Mouse (Mus musculus): Measurements from ENCODE around the gene Rbm12. TPM values are rescaled to one million over a fixed set of nuclear protein-coding genes. Genes with fewer than 3 reads are reported as not detected.
A peak's percentile ranks its signal among the peaks of the same experiment; 100 is the strongest.
"Not testable (repeated sequence)": the region's sequence is repeated elsewhere in the genome, so short reads cannot be mapped to it uniquely, and the experiment has no call there.

The Rbm12 gene
- polyA plus RNA-seq, 1 experiment from 2014 or later, result 7.8 TPM

DNA sequence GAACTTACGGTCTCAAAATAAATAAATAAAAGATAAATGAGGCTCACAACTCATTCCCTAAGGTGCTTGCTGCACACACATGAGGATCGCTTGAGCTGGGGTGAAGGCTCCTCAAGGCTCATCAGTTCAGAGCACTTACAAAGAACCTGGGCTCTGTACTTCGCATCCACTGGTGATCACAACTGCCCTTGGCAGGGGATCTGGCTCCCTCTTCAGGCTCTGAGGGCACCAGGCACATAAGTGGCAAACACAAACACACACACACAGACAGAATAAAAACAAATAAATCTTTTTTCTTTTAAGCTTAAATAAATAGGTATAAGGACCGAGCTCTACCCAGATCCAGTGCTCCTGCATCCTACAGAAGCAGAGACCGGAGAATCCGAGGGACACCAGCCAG lies 23.9 kb upstream of the Rbm12 start:
- Histone ChIP-seq H3K27me3 (ENCODE audit: control insufficient read depth, insufficient read depth, low read depth, low read length) (no peaks in the 10 kb centered on the region), H3K36me3 (ENCODE audit: control insufficient read depth, insufficient read depth) (no peaks in the 10 kb centered on the region; the same call in 1 of the 2 replicates), H3K27ac (ENCODE audit: low read length) (no peak overlapping the region), H3K9me3 (replicated peaks; ENCODE audit: control insufficient read depth, low read length) (no peaks in the 10 kb centered on the region), H3K4me3 (ENCODE audit: low read depth, low read length) (no peak overlapping the region), H3K4me2 (ENCODE audit: low read depth, low read length) (no peak overlapping the region), H3K4me1 (ENCODE audit: control insufficient read depth, low read depth, low read length) (no peaks in the 10 kb centered on the region), H3K9ac (ENCODE audit: low read depth, low read length) (no peak overlapping the region)
- 80% methylated on average over 6 of the region's 6 CpGs for WGBS (ENCODE audit: insufficient replicate concordance)
- no peak for ATAC-seq (ENCODE audit: low read depth)

DNA sequence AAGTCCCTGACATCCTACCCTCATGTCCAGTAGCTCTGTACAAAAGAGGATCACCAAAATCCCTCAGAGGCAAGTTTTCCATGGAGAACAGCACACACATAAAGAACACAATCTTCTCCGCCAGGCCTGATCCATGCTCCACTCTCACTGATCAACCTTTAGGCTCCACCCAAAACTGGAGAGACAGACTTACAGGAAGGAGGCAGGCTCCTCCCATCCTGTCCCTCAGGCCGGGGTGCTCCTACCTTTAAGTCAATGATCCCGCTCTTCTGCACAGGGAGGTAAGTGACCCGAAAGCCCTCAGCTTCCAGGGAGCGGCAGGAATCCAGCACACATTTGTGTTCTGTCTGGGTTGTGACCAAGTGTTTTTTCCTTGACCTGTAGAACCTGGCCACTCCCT lies 22.4 kb upstream of the Rbm12 start:
- no peaks in the 10 kb centered on the region for H3K9me3 ChIP-seq (replicated peaks; ENCODE audit: control insufficient read depth, low read length)
- ATAC-seq (ENCODE audit: low read depth), result no peak
- H3K27ac ChIP-seq (ENCODE audit: low read length), result no peak overlapping the region
- H3K36me3 ChIP-seq (ENCODE audit: control insufficient read depth, insufficient read depth), result no peaks in the 10 kb centered on the region; the same call in 1 of the 2 replicates
- no peak overlapping the region for H3K4me3 ChIP-seq (ENCODE audit: low read depth, low read length)
- H3K27me3 ChIP-seq (ENCODE audit: control insufficient read depth, insufficient read depth, low read depth, low read length), result no peaks in the 10 kb centered on the region
- H3K4me1 ChIP-seq (ENCODE audit: control insufficient read depth, low read depth, low read length), result no peaks in the 10 kb centered on the region
- WGBS (ENCODE audit: insufficient replicate concordance), result 82% methylated on average over 5 of the region's 5 CpGs
- H3K9ac ChIP-seq (ENCODE audit: low read depth, low read length), result no peak overlapping the region
- no peak overlapping the region for H3K4me2 ChIP-seq (ENCODE audit: low read depth, low read length)

DNA sequence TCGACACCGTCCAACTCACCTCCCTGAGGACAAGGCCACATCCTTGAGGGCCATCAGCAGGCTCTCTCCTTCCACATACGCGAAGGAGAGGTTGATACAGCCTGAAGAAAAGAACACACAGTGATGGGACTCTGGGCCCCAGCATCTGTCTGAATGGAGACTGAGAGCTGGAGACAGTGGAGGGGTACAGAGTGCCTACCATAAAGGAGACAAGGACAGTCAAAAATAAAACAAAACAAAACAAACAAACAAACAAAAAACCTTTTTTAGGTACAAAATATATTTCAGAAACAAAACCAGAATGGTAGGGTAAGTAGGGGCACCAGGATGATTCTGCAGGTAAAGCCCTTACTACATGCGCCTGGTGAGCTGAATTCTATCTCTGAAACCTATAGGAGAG lies 15.2 kb upstream of the Rbm12 start, which contains the start of gene Gm28036:
TSS of gene Gm28036 (minus strand) at position 101 of the 400 bp plus-strand sequence.
- peaks cover 7% of the 10 kb centered on the region for H3K36me3 ChIP-seq (ENCODE audit: control insufficient read depth, insufficient read depth)
- H3K27me3 ChIP-seq (ENCODE audit: control insufficient read depth, insufficient read depth, low read depth, low read length), result no peaks in the 10 kb centered on the region

DNA sequence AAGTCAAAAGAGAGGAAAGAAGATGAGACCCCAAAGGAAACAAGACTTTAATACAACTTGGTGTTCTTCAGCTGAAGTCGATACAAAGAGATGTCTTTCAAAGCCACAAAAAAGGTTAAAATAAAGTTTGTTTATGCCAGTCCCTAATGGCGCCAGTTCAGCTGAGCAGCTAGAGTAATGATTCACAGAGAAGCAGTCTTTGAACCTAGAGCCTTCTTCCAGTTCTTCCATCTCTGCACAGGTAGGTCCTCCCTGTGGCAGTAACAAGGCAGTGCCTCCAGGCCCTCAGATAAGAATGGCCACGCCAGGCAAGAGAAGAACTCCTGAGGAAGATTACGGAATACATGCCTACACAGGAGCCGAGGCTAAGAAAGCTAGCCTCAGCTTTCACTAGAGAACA lies 12.0 kb upstream of the Rbm12 start:
- H3K27me3 ChIP-seq (ENCODE audit: control insufficient read depth, insufficient read depth, low read depth, low read length), result no peaks in the 10 kb centered on the region
- no peak overlapping the region for H3K27ac ChIP-seq (ENCODE audit: low read length)
- H3K36me3 ChIP-seq (ENCODE audit: control insufficient read depth, insufficient read depth), result peaks cover 7% of the 10 kb centered on the region
- 68% methylated on average over 5 of the region's 5 CpGs for WGBS (ENCODE audit: insufficient replicate concordance)
- no peak overlapping the region for H3K9ac ChIP-seq (ENCODE audit: low read depth, low read length)
- H3K4me3 ChIP-seq (ENCODE audit: low read depth, low read length), result no peak overlapping the region
- H3K9me3 ChIP-seq (replicated peaks; ENCODE audit: control insufficient read depth, low read length), result no peaks in the 10 kb centered on the region
- H3K4me2 ChIP-seq (ENCODE audit: low read depth, low read length), result no peak overlapping the region
- no peaks in the 10 kb centered on the region for H3K4me1 ChIP-seq (ENCODE audit: control insufficient read depth, low read depth, low read length)
- no peak for ATAC-seq (ENCODE audit: low read depth)

More for the DNA sequence above, 15.2 kb upstream of the Rbm12 start, which contains the start of gene Gm28036:
- WGBS (ENCODE audit: insufficient replicate concordance), result 88% methylated on average over 5 of the region's 5 CpGs
- Histone ChIP-seq H3K4me2 (ENCODE audit: low read depth, low read length) (no peak within 1 kb of the TSS), H3K4me1 (ENCODE audit: control insufficient read depth, low read depth, low read length) (no peaks in the 10 kb centered on the region), H3K9me3 (replicated peaks; ENCODE audit: control insufficient read depth, low read length) (no peaks in the 10 kb centered on the region), H3K27ac (ENCODE audit: low read length) (no peak within 1 kb of the TSS), H3K4me3 (ENCODE audit: low read depth, low read length) (no peak within 1 kb of the TSS), H3K9ac (ENCODE audit: low read depth, low read length) (no peak within 1 kb of the TSS)
- ATAC-seq (ENCODE audit: low read depth), result no peak

DNA sequence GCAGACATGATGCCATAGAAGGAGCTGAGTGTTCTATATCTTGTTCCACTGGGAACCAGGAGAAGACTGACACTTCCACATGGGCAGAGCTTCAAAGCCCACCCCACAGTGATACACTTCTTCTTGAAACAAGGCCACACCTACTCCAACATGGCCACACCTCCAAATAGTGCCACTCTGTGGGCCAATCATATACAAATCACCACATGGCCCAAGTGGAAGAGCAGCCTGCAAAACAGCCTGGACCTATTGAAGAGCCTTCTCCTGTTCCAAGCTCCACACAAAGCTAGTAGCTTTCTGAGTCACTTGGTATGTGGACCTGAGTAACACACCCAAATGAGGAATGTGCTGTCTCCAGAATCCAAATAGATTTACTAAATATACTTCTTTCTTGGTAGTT lies 7.8 kb upstream of the Rbm12 start:
- H3K9me3 ChIP-seq (replicated peaks; ENCODE audit: control insufficient read depth, low read length), result no peaks in the 10 kb centered on the region
- H3K4me2 ChIP-seq (ENCODE audit: low read depth, low read length), result no peak overlapping the region
- no peak overlapping the region for H3K4me3 ChIP-seq (ENCODE audit: low read depth, low read length)
- H3K9ac ChIP-seq (ENCODE audit: low read depth, low read length), result no peak overlapping the region
- H3K27me3 ChIP-seq (ENCODE audit: control insufficient read depth, insufficient read depth, low read depth, low read length), result no peaks in the 10 kb centered on the region
- H3K36me3 ChIP-seq (ENCODE audit: control insufficient read depth, insufficient read depth), result peaks cover 4% of the 10 kb centered on the region; the same call in 1 of the 2 replicates
- H3K27ac ChIP-seq (ENCODE audit: low read length), result no peak overlapping the region
- H3K4me1 ChIP-seq (ENCODE audit: control insufficient read depth, low read depth, low read length), result no peaks in the 10 kb centered on the region
- no peak for ATAC-seq (ENCODE audit: low read depth)

DNA sequence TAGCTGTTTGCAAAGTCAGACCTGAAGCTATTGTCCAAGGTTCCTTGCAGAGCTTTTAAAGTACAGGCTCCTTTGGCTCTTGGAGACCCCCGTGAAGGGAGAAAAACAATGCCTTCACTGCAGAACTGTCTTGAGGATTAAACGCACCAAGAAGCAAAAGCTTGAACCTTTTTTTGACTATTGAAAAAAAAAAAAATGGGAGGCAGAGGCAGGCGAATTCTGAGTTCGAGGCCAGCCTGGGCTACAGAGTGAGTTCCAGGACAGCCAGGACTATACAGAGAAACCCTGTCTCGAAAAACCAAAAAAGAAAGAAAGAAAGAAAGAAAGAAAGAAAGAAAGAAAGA lies 274 bp upstream of the Rbm12 start:
- peak overlapping the region; percentile 72 for H3K27ac ChIP-seq (ENCODE audit: low read length)
- H3K4me1 ChIP-seq (ENCODE audit: control insufficient read depth, low read depth, low read length), result peaks cover 11% of the 10 kb centered on the region
- H3K9ac ChIP-seq (ENCODE audit: low read depth, low read length), result peak overlapping the region; percentile 80
- not testable (repeated sequence) for H3K27me3 ChIP-seq (ENCODE audit: control insufficient read depth, insufficient read depth, low read depth, low read length); H3K9me3 ChIP-seq (replicated peaks; ENCODE audit: control insufficient read depth, low read length); ATAC-seq (ENCODE audit: low read depth); H3K36me3 ChIP-seq (ENCODE audit: control insufficient read depth, insufficient read depth)
- 14% methylated on average over 5 of the region's 5 CpGs for WGBS (ENCODE audit: insufficient replicate concordance)
- peak overlapping the region; percentile 81 for H3K4me2 ChIP-seq (ENCODE audit: low read depth, low read length)
- peak overlapping the region; percentile 88 for H3K4me3 ChIP-seq (ENCODE audit: low read depth, low read length)

DNA sequence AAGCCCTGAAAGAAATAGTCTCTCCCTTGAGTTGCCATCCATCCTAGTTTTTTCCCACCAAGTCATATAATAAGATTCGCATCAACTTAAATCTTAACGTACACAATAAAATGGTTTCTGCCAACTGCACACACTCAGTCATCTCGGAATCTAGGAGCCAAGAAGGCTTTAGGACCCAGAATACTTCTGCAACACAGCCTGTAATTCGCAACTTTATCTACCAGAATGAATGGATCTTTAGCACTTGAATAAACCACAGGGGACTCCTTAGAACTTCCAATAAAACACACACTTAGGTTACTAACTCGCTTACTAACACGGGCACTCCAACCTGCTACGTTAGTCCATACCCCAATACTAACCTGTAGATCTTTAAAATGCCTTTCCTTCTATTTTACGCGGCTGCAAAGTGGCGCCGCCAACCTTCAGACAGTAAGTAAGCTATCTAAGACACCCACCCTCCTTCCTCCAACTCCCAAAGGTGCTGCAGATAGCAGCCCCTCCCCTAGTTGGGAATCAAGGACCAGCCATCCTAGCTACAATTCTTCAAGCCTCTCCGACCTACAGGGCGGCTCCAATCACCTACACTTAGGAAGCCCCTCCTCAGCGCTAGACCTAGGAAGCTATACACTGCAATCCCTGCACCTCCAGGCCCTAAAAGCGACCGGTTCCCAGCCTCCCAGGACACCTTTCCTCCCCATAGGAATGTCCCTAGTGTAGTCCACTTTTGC lies 986 bp downstream of the Rbm12 start:
- Histone ChIP-seq H3K4me3 (ENCODE audit: low read depth, low read length) (peak overlapping the region; percentile 88), H3K27me3 (ENCODE audit: control insufficient read depth, insufficient read depth, low read depth, low read length) (no peaks in the 10 kb centered on the region), H3K9ac (ENCODE audit: low read depth, low read length) (peak overlapping the region; percentile 80), H3K4me1 (ENCODE audit: control insufficient read depth, low read depth, low read length) (peaks cover 11% of the 10 kb centered on the region), H3K9me3 (replicated peaks; ENCODE audit: control insufficient read depth, low read length) (no peaks in the 10 kb centered on the region), H3K4me2 (ENCODE audit: low read depth, low read length) (peak overlapping the region; percentile 84), H3K36me3 (ENCODE audit: control insufficient read depth, insufficient read depth) (peaks cover 2% of the 10 kb centered on the region; the same call in 1 of the 2 replicates), H3K27ac (ENCODE audit: low read length) (peak overlapping the region; percentile 72)
- peak; percentile 57 for ATAC-seq (ENCODE audit: low read depth)
- 1% methylated on average over 16 of the region's 16 CpGs for WGBS (ENCODE audit: insufficient replicate concordance)

DNA sequence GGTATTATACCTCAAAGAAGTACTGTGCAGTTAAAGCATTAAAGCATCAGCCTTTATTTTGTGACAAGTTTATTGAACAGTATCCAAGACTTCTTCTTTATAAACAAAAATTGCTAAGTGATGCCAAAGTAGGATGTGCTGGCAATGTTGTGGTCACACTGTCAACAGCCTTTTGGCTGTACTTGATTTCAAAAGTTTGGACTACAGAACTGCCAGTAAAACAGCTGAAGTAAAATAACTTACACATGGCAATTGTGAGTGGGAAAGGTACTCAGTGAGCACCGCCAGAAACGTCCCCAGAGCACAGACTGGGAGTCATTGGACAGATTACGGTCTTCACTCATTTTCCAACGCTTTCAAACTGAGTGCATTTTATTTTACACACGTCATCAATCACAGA lies 19.9 kb downstream of the Rbm12 start:
- no peak overlapping the region for H3K4me2 ChIP-seq (ENCODE audit: low read depth, low read length)
- H3K27ac ChIP-seq (ENCODE audit: low read length), result no peak overlapping the region
- WGBS (ENCODE audit: insufficient replicate concordance), result 79% methylated on average over 5 of the region's 5 CpGs
- no peak overlapping the region for H3K4me3 ChIP-seq (ENCODE audit: low read depth, low read length)
- no peak for ATAC-seq (ENCODE audit: low read depth)
- peaks cover 27% of the 10 kb centered on the region for H3K36me3 ChIP-seq (ENCODE audit: control insufficient read depth, insufficient read depth)
- H3K27me3 ChIP-seq (ENCODE audit: control insufficient read depth, insufficient read depth, low read depth, low read length), result no peaks in the 10 kb centered on the region
- H3K9me3 ChIP-seq (replicated peaks; ENCODE audit: control insufficient read depth, low read length), result no peaks in the 10 kb centered on the region
- H3K4me1 ChIP-seq (ENCODE audit: control insufficient read depth, low read depth, low read length), result no peaks in the 10 kb centered on the region
- no peak overlapping the region for H3K9ac ChIP-seq (ENCODE audit: low read depth, low read length)

DNA sequence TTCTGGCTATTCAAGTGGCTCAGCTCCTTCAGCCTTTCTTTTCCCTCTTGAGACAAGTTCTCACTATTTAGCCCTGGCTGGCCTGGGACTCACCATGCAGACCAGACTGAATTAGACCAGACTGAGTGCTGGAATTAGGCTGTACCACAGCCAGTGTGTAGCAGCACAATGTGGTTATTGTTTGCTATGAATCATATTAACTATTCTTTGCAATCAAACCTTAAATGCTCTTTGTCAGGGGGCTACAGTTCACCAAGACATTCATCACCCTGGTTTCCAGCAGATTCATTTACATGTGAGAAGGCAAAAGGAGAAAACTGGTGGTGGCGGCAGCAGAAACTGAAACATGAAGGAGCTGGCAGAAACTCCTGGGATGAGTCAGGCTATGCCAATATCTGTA lies 22.0 kb downstream of the Rbm12 start:
- Histone ChIP-seq H3K4me3 (ENCODE audit: low read depth, low read length) (no peak overlapping the region), H3K27me3 (ENCODE audit: control insufficient read depth, insufficient read depth, low read depth, low read length) (no peaks in the 10 kb centered on the region), H3K4me2 (ENCODE audit: low read depth, low read length) (no peak overlapping the region), H3K9ac (ENCODE audit: low read depth, low read length) (no peak overlapping the region), H3K9me3 (replicated peaks; ENCODE audit: control insufficient read depth, low read length) (no peaks in the 10 kb centered on the region), H3K27ac (ENCODE audit: low read length) (no peak overlapping the region), H3K36me3 (ENCODE audit: control insufficient read depth, insufficient read depth) (peaks cover 8% of the 10 kb centered on the region), H3K4me1 (ENCODE audit: control insufficient read depth, low read depth, low read length) (no peaks in the 10 kb centered on the region)
- no peak for ATAC-seq (ENCODE audit: low read depth)
- 88% methylated on average over 1 of the region's 1 CpGs for WGBS (ENCODE audit: insufficient replicate concordance)
